In genomic region chr9:107174831-107175230, GRCm38 (mm10) we compare ENCODE assay signal across 3 mouse cellular contexts. TPM values are rescaled to one million over a fixed set of nuclear protein-coding genes. Genes with fewer than 3 reads are reported as not detected.
"Had no signal": no experiment of that assay in that cellular context is flagged by ENCODE, and none has a peak within 500 bp of the region (broad histone marks: within the 10 kb centered on the region; RNA-seq: fewer than 3 reads in every experiment).

No protein-coding gene starts in this region.

RNA-seq across cellular contexts. Expression of gene Dock3, which starts 56.9 kb away (rescaled TPM):
- total RNA-seq: liver, adult 2 months; megakaryocyte, adult 5-6 weeks; monocyte, adult 5-6 weeks had no signal
